Mouse (Mus musculus) ES-Bruce4 (cell line): ENCODE data around the gene Nol10.

Source experiments
- CTCF ChIP-seq: IDR thresholded peaks from one replicate; pipeline ENCODE4 v1.8.1; 2011; ENCODE audit warnings: low read depth, low read length
- EP300 ChIP-seq: IDR thresholded peaks from 2 replicates; pipeline ENCODE4 v1.6.1; 2011; ENCODE audit warnings: low read depth, low read length; ENCODE audit not compliant: insufficient read depth
- POLR2A ChIP-seq: IDR thresholded peaks from one replicate; pipeline ENCODE4 v1.8.1; 2011; ENCODE audit warnings: low read length; ENCODE audit not compliant: insufficient read depth

- TF ChIP-seq CTCF (no peak), POLR2A (no peak), EP300 (no peak)
Observed at GRCm38 (mm10) chr12:17317970-17318369, 30.3 kb upstream of the Nol10 start.
